Mouse (Mus musculus) kidney, adult 18-20 months (tissue): ENCODE measurements at regions not wholly inside any gene's neighbourhood (a gene's known extent, or its start where the extent isn't known, plus 50 kb on each side); places are given as distances from the start of the nearest gene placed in this dataset.

ENCODE experiments used
- DNase-seq: peaks from one replicate; pipeline ENCODE4 v3.0.0; 2021

GRCm38 (mm10) chr1:81754067-81754466 is 478.8 kb upstream of the Gm9747 start:
- DNase-seq, result no peak

- no peak for DNase-seq
These were observed 477.6 kb upstream of the Gm9747 start for GRCm38 (mm10) chr1:81755281-81755680.

- no peak for DNase-seq
These were observed 477.2 kb upstream of the Gm9747 start for GRCm38 (mm10) chr1:81755694-81756093.

DNA sequence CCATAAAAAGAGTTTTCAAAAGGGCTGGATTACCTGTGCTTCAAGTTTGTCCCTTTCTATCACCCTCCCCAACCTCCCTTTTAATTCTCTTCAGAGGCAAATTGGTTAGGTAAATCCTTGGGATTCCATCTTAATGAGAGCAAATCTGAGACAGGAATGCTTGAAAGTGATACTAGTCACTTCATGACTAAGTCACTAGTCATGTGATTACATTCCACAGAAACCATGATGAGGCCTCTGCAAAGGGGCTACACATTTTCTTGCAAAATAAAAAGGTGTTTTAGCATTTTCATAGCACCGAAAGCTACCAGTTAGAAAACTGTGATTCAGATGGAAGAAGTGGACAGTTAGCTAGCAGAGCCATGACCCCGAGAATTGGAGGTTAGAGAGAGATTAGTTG is 473.0 kb upstream of the Gm9747 start:
- DNase-seq, result no peak

GRCm38 (mm10) chr1:81771704-81772103 is 461.2 kb upstream of the Gm9747 start:
- no peak for DNase-seq

DNA sequence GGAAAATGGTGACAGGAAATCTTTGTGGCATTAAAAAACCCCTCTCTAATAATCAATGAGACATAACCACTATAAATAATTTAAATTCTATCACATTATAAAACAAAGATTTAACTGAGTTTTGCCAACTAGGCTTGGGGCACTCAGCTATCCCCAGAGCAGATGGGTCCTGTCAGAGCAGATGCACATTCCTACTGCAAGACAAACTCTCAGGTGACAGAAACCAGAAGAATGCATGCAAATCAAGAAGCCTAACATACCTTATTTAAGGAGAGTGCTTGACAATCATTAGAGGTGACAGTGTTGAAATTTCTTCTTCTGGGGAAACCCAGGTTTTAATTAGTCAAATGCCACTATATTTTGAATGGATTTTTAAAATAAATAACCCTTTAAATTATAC is 452.3 kb upstream of the Gm9747 start:
- DNase-seq, result no peak

DNA sequence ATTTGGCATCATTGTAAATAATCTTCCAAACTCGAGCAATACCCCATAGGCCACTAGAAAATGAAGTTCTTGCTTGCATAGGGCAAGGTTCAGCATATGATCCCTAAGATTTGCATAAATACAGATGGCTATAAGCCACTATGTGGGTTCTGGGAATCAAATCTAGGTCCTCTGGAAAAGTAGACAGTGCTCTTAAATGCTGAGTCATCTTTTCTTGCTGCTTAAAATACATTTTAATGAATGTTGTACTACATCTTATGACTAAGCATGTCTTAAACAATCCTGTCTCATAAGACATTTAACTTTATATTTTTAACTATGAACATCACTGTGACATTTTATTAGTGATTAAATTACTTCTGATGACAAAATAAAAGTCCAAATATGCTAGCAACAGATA is 448.6 kb upstream of the Gm9747 start:
- DNase-seq, result no peak

DNA sequence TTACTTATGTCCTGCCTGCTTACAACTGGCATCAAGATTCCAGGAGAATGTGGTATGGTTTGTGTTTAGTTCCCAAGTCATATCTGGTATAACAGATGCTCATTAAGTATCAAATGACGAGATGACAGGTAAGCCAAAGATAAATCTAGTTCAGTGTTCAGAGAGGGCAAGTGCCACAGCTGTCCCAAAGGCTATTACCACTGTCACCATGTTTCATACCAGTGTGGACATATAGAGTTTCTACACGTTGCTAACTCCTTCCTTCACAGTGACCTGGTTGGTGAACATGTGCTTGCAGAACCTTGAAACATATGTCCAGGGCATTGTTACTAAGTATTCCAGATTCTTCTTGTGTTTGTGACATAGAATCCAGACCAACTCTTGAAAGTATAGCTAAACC is 438.1 kb upstream of the Gm9747 start:
- no peak for DNase-seq

- no peak for DNase-seq
These were observed 437.5 kb upstream of the Gm9747 start for GRCm38 (mm10) chr1:81795399-81795798.

DNA sequence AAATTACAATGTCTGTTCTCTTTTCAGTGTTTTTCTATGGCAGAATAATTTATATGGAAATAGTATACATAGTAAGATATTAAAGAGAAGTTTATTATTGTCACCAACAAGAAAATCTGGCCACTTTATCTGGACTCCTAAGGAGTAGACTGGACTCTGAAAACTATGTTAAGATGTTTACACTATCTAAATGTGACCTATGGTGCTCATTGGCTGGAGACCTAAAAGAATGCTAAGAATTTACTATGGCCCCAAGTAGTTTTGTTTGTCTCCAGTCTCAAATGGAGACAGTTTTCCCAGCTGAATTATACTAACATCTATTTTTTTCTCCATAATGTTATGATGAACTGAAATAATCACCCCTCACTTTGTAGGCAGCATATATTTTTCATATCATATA is 421.3 kb upstream of the Gm9747 start:
- no peak for DNase-seq

- no peak for DNase-seq
These were observed 414.0 kb upstream of the Gm9747 start for GRCm38 (mm10) chr1:81818884-81819283.

GRCm38 (mm10) chr1:81841966-81842365 is 390.9 kb upstream of the Gm9747 start:
- DNase-seq, result no peak

- DNase-seq, result no peak
These were observed 382.3 kb upstream of the Gm9747 start for GRCm38 (mm10) chr1:81850462-81851144.

DNA sequence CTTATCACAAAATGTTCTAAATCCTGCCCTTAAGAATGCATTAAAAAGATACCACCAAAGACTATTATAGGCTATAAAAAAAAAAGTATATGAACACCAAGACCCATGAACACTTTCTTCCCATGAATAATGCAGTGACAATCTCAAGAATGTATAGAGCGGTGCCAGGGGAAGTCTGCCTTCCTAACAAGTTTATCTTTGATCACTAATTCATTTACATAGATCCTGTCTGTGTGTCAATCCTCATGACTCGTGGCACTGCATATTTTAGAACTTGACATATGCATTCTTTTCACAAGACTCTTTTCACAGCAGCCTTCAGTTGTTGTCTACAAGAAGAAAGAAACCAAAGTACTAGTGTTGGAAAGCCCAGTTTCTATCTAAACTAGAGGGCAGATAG is 373.4 kb upstream of the Gm9747 start:
- DNase-seq, result no peak

GRCm38 (mm10) chr1:81864571-81864970 is 368.3 kb upstream of the Gm9747 start:
- DNase-seq, result no peak

GRCm38 (mm10) chr1:81886940-81887531 is 345.9 kb upstream of the Gm9747 start:
- no peak for DNase-seq

DNA sequence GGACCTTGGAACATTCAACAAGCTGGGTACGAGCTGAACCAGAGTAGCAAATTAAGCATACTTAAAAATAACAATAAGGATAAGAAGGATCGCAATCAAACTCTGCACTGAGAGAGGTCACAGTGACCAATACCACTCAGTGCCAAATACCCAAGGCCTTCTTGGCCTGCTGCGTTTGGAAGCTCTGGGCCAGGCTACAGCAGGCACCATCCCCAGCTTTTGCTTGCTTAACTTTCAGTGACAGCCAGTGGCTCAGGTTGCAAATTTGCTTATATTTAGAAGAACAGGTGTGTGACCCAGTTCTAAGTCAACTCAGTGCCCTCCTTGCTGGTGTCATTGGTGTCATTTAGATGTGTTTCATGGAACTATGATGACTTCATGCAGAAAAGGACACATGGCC is 335.7 kb upstream of the Gm9747 start:
- no peak for DNase-seq

- DNase-seq, result no peak
These were observed 332.1 kb upstream of the Gm9747 start for GRCm38 (mm10) chr1:81900843-81901242.

DNA sequence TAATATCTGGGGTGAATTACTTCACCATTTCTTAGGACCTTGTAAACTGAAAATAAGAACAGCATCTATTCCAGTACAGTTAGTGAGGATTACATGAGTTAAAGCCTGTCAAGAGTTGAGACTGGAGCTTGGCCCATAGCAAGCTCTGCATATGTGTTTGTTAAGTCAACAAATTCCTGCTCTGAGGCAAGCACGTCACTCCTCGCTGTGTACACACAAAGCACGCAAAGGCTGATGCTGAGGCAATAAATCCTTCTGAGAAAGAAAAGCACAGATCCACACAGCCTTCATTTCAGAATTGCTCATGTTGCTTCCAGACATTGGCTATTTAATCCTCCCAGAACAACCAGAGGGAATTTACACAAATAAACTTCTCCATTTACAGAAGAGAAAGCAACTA is 328.9 kb upstream of the Gm9747 start:
- DNase-seq, result no peak

- no peak for DNase-seq
These were observed 320.3 kb upstream of the Gm9747 start for GRCm38 (mm10) chr1:81912607-81913006.

- no peak for DNase-seq
These were observed 319.3 kb upstream of the Gm9747 start for GRCm38 (mm10) chr1:81913561-81913964.

- peak; percentile 8 for DNase-seq
These were observed 316.1 kb upstream of the Gm9747 start for GRCm38 (mm10) chr1:81916840-81917239.

GRCm38 (mm10) chr1:81927721-81928120 is 305.2 kb upstream of the Gm9747 start:
- DNase-seq, result no peak

DNA sequence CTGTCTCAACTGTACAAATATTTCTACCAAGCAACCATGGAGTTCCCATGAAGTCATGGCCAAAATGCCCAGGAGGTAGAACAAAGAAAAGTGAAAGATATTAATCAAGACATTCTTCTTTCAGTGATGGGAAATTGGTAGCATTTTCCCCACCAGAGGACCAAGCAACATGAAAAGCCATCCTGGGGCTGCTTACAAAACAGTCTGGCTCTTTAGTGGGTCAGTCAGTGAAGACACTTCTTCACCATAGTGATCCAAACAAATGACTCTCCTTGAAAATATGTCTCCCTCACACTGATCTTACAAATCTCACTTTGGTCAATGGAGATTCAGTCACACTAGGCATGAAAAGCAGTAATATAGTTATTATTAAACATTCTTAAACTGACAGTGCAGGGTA is 299.8 kb upstream of the Gm9747 start:
- DNase-seq, result no peak

GRCm38 (mm10) chr1:81945236-81945635 is 287.7 kb upstream of the Gm9747 start:
- no peak for DNase-seq
